Mouse (Mus musculus) lung, postnatal 0 days (tissue): ENCODE results near the gene Atxn7.
A peak's percentile ranks its signal among the peaks of the same experiment; 100 is the strongest.

Experiments used
- CTCF ChIP-seq: IDR thresholded peaks from 2 replicates; pipeline ENCODE4 v1.5.1; 2016; ENCODE audit warnings: antibody characterized with exemption, mild to moderate bottlenecking
- EP300 ChIP-seq: IDR thresholded peaks from 2 replicates; pipeline ENCODE4 v1.6.1; 2016; ENCODE audit warnings: antibody characterized with exemption, mild to moderate bottlenecking, control low read depth

DNA sequence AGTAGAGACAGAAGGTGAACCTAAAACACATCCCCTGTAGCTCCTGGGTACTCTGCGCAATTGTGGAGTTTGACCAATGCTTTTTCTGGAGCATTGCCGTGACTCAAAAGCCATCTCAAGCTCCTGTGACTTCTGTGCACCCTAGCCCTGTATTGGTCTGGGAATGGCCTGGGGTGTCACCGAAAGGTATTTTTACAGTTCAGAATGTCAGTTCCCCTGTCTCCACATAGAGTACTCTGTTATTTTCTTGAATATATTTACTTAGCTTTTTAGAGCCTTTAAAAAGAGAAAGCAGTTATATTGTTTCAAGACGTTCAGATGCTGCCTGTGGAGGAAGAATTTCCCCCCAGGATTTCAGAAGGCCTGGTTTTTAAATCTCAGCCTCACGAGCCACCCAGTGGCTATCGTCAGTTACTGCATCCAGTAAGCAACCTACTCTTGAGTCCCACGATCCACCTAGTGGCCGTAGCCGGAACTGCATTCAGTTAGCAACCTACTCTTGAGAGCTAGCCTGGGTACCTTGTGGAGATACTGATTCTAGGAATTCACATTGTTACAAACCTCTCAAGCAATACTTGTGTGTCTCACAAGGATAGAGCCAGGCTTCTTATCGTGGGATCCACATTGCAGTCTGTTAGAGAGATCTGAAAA lies 137.2 kb downstream of the Atxn7 start:
- TF ChIP-seq CTCF (peak; percentile 100), EP300 (no peak)
